Mouse (Mus musculus) retina, adult 2 months (tissue): ENCODE measurements around the gene Ypel3.
"Not testable (repeated sequence)": the region's sequence is repeated elsewhere in the genome, so short reads cannot be mapped to it uniquely, and the experiment has no call there.

Experiments used
- DNase-seq: peaks from one replicate; pipeline ENCODE4 v3.0.0-alpha.2; 2012; ENCODE audit warnings: low read depth, low spot score

Ypel3 gene

GRCm38 (mm10) chr7:126776598-126777057, at the start of gene Ypel3:
Gene Ypel3, plus strand, starts transcription at chr7:126776955.
- peak; percentile 77 for DNase-seq

DNA sequence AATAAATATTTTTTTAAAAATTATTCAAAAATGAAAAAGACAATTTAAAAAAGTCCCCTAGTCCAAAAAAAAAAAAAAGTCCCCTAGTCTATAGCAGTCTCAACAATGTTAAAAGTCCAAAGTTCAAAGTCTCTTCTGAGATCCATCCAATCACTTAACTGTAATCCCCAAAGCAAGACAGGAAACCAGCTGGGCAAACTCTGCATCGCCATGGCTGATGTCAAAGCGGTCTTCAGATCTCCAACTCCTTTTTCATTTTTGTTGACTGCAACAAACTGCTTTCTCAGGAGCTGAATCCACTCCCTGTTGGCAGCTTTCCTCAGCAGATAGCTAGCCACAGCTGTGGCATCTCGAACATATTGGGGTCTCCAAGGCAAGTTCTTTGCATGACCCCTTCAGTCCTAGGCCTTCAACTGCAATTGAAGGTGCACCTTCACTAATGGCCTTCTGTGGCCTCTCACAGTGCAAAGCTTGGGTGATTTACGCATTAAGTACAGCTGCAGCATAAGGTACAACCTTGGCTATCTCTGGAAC, 46.4 kb upstream of the Ypel3 start:
- DNase-seq: not testable (repeated sequence)

- no peak for DNase-seq
Observed at GRCm38 (mm10) chr7:126736122-126736521, 40.6 kb upstream of the Ypel3 start.

GRCm38 (mm10) chr7:126739551-126739950, 37.2 kb upstream of the Ypel3 start:
- DNase-seq: no peak

- no peak for DNase-seq
Observed at GRCm38 (mm10) chr7:126740132-126740735, 36.5 kb upstream of the Ypel3 start.

- no peak for DNase-seq
Observed at GRCm38 (mm10) chr7:126740977-126741376, 35.8 kb upstream of the Ypel3 start.

- no peak for DNase-seq
Observed at GRCm38 (mm10) chr7:126741452-126741851, 35.3 kb upstream of the Ypel3 start.

- no peak for DNase-seq
Observed at GRCm38 (mm10) chr7:126741964-126742482, 34.7 kb upstream of the Ypel3 start.

- no peak for DNase-seq
Observed at GRCm38 (mm10) chr7:126746066-126746465, 30.7 kb upstream of the Ypel3 start.

DNA sequence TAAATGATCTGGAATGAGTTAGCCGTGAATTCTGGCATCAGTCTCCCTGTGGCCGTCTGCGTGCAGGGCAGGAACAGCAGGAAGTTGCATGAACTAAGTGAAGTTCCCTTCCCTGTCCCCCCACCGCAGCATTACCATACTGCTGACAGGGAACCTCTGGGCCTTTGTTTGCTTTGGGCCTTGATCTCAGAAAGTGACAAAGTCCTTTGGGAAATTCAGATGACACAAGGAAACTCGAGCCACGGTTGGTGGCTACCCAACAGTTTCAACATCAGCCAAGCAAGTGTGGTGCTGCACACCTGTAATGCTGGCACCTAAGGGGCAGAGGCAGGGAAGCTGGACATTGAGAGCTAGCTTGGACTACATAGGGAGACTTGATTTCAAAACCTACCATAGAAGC, 30.0 kb upstream of the Ypel3 start:
- DNase-seq: no peak

DNA sequence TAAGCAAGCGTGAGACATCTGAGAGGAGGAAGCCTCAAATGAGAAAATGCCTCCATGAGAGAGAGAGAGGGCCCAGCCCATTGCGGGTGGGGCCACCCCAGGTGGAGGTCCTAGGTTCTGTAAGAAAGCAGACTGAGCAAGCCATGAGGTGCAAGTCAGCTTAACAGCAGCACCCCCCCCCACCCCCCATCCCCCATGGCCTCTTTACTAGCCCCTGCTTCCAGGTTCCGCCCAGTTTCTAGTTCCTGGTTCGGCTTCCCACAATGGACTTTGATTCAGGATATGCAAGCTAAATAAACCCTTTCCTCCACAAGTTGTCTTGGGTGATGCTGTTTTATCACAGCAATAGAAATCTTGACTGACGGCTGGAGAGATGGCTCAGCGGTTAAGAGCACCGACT, 27.9 kb upstream of the Ypel3 start:
- DNase-seq: no peak

GRCm38 (mm10) chr7:126749582-126750343, 27.0 kb upstream of the Ypel3 start:
- DNase-seq: no peak

GRCm38 (mm10) chr7:126754866-126755265, 21.9 kb upstream of the Ypel3 start:
- DNase-seq: peak; percentile 62

GRCm38 (mm10) chr7:126758539-126758938, 18.2 kb upstream of the Ypel3 start:
- DNase-seq: no peak

DNA sequence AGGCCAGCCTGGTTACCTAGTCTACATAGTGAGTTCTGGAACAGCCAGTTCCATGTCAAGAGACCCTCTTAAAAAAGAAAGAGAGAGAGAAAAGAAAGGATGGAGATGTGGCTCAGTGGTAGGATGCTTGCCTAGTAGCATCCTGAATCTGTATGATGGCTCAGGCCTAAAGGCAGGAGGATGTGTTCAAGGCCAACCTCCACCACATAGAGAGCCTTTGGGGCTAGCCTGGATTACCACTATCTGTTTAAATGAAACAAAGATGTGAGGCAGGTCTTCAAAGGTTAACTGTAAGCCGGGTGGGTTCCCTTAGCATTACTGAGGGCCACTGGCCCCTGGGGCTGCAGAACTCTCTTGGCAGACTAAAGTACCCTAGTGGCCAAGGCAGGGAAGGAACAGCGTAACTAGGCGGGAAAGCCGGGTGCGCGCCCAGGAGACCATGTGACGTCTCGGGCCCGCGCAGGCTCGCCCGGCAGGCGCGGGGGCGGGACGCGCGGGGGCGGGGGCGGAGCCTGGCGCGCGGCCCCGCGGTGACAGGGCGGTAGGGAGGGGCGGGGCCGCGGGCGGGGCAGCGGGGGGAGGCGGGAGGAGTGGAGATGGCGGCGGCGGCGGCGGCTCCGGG, 17.6 kb upstream of the Ypel3 start, which contains the start of gene Mapk3:
Gene Mapk3, plus strand, starts transcription at position 552 of the 622 bp plus-strand sequence.
- peak; percentile 78 for DNase-seq

- no peak for DNase-seq
Observed at GRCm38 (mm10) chr7:126759672-126760390, 16.9 kb upstream of the Ypel3 start.

DNA sequence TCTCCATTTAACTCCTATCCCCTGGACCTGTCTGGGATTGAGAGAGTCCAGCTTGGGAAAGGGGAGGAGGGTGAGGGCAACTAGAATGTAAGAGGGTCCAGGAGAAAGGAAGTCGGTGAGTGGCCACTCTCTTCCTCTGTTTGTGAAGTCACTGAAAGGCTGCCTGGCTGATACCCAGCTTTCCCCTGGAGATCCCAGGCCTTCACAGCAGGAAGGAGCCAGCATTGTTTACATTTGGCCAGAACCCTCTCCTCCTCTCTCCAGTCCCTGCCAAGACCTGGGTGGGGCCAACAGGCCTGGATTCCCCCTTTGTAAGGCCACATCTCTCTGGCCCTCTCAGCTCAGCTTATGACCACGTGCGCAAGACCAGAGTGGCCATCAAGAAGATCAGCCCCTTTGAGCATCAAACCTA, 16.4 kb upstream of the Ypel3 start:
- no peak for DNase-seq

GRCm38 (mm10) chr7:126760956-126761355, 15.8 kb upstream of the Ypel3 start:
- DNase-seq: no peak

DNA sequence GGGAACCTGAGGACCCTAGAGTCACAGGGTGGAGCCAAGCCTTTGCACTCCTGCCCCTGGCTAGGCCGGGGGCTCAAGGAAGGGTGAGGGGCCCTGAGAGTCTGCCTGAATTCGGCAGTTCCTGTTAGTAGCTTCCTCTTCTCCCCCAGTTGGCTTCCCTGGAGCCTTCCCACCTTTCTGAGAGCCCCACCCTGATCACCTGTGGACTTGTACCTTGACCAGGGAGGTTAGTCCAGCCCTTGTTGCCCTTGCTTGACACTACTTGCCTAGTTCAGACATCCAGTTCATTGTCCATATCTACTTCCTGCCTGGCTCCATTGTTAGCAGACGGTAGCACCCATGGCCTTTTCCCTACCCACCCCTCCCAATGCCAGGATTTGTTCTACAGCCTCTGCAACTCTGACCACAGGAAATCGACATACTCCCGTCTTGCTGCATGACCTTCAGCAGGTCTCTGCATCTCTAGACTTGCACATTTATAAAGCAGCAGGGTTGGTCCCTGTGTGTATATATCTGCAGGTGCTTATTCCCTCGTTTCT, 15.2 kb upstream of the Ypel3 start:
- no peak for DNase-seq

DNA sequence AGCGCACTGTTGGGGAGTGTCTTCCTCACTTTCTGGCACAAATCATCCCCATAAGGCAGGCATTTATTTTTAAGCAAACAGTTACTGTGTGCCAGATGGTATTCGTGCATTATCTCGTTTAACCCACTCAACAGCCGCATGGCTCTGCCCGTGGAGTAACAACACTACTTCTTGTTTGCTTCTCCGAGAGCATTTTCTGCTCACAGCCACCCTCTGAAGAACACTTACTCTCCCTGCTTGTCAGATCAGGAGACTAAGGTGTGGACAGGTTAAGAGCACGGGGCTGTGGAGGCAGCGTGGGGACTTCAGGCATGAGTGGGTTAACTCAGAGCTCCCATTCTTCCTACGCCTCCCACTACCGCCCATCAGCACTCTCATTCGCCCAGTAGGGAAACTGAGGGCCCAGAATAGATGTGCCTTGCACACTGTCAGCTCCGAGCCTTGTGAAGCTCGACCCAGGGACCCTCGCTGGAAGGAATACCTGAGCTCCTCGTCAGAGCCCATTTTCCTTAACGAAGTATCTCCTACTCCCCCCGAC, 14.2 kb upstream of the Ypel3 start:
- DNase-seq: no peak

DNA sequence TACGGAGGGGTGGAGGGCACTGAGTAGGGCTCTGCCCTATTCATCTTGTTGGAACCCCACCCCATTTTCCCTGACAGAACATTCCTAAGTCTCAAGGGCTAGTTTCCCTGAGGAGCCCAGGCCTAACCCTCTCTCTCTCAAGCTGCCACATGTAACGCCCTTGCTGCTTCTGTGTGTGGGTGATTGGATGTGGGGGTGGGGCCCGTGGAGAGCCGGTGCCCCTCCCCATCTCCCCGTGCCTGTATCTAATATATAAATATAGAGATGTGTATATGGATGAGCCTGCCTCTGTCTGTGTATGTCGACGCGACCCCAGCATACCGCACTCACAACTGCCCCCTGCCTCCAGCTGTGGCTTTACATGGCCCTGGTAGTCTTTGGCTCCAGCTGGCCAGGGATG, 11.2 kb upstream of the Ypel3 start:
- no peak for DNase-seq
